Mouse (Mus musculus): ENCODE measurements around the gene Zfand6. TPM values are rescaled to one million over a fixed set of nuclear protein-coding genes. Genes with fewer than 3 reads are reported as not detected.

Zfand6 gene
- total RNA-seq, 2 experiments from 2014 or later: 101 to 103 TPM

DNA sequence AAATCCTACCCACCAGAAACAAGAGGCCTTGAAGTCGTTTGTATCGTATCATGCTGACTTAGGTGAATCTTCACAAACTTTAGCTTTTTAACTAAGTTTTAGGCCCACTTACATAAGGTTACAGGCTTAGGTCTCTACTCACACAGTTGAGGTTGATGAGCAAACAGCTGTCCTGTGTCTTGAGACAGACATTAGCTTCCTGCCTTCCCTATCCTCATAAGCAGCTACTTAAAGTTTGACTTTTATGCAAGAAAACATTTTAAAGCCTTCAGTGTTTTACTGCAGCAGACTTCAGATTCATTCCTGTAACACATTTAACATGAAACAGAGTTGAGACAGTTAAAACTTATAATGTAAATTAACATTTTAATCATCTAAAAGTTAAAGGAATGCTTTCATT is 37.0 kb downstream of the Zfand6 start:
- DNase-seq: no peak
- intact Hi-C loops (cut with DNase I): no loop called here

DNA sequence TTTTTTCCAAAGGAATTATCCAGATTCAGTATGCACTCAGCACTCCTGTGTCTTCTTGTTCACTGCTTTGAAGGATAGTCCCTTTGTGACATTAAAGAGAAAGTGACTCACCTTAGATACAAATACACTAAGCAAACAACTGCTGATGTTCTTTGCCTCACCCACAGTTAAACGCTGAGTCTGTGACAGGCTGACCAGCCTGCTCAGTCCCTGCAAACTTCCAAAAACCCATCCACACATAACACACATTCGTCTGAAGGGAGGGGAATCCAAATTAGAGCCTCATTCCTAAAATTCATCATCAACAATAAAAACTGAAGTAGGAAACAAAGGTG is 37.8 kb downstream of the Zfand6 start:
- intact Hi-C loops (cut with DNase I): no loop called here
- no peak for DNase-seq

DNA sequence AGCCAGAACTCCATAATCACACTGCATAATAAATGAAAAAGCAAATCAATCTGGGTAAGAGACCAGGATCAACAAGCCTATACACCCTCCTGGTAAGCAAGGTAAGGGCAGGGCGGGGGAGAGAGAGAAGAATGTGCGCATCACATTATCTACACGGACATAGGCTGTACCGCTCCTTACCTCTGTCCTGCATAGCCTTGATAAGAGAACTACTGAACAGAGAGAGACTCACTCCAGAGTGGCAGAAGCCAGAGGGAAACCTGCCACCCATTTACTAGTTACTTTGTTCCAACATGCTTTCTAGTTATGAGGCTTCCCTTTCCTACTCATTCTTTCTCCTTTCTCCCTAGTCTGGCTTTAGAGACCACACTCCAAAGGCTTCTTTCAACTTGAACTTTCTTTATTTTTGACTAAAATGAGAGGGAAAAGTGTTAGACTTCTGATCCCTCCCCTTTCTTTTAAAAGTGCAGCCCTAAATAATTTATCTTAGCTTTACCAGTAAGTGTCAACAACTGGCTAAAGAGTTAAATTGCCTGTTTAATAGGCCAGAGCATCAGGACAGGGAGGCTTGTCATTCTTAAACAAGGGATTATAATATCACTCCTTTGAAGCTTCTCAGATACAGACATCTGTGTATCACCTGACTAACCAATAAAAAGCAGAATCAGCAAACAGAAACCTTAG is 38.3 kb downstream of the Zfand6 start:
- intact Hi-C loops (cut with DNase I): no loop called here
- no peak for DNase-seq

DNA sequence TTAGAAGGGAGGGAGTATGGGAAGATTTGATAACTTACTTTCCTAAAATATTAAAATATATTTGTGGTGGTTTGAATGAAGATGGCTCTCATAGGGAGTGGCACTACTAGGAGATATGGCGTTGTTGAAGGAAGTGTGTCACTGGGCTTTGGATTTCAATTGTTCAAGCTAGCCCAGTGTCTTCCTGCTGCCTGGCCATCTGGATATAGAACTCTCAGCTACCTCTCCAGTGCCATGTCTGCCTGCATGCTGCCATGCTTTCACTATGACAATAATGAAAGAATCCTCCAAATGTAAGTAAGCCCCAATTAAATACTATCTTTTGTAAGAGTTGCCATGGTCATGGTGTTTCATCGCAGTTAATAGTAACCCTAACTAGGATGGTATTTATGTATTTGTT is 40.7 kb downstream of the Zfand6 start:
- no peak for DNase-seq

GRCm38 (mm10) chr7:84646256-84646655 is 43.5 kb downstream of the Zfand6 start:
- intact Hi-C loops (cut with DNase I): no loop called here
- DNase-seq: no peak

More for the DNA sequence above, 40.7 kb downstream of the Zfand6 start:
- intact Hi-C loops (cut with DNase I): no loop called here

- intact Hi-C loops (cut with DNase I): no loop called here
- no peak for DNase-seq
These were observed 46.3 kb downstream of the Zfand6 start for GRCm38 (mm10) chr7:84643270-84643998.

DNA sequence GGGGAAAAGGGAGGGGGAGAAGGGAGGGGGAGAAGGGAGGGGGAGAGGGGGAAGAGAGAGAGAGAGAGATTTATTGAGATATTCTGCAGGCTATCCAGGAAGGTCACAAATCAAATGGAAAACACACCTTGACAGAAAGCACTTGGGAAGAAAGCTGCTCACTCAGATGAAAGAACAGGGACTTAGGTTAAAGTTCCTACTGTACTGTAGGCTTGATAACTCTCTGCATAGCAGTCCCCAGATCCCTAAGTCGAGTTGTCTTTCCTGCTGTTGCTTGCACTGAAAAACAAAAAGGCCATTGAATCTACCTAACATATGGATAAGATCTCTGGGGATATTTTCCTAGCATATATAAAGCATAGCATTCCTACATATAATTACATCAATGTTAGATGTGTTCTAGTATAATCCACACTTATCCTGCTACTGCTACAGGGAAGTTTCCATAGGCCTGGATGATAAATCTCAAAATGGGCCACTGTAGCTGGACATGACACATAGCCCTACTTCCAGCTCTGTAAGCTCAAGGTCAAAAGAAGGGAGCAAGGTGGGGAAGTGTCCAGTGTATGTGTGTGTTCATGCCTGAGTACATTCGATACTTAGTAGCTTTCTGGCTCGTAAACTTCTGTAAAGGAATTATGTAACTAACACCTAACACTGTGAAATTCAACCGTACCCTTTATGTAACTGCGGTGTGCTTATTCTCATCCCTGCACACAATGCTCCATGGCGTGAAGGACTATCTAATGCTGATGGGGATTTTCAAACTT is 47.4 kb downstream of the Zfand6 start:
- intact Hi-C loops (cut with DNase I): no loop called here
- no peak for DNase-seq

DNA sequence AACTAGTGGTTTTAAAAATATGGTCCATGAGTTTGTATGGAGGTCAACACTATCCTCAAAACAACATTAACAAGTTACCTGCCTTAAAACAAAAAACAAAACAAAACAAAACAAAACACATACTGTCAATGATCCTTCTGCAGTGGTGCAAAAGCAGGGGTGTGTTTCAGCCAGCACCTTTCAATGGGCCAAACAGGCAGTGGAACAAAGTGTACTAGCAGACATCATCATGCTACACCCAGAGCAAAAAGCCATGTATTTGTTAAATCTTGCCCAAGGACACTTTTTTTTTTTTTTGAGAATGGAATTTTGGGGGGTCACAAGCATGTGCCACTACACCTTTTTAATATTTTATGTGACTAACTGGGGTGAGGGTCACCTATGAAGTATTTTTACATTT is 52.8 kb downstream of the Zfand6 start:
- intact Hi-C loops (cut with DNase I): no loop called here
- DNase-seq: no peak

DNA sequence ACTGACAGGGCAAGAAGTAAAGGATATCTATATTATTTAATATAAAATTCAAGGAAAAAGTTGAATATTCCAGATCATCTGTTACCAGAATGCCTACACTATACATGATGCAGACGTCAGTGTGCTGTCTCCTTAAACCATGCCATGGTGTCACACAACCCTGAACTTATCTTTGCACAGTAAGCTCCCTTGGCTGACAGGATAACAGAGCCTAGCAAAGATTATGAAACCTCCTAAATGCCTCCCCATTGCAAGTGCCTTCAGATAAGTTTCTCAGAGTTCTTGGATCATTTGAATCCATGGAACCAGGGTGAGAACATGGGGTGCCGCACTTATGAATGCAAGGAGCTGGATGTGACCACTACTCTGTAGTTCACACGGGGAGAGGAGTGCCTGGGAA is 57.9 kb downstream of the Zfand6 start:
- DNase-seq: no peak
- intact Hi-C loops (cut with DNase I): no loop called here

DNA sequence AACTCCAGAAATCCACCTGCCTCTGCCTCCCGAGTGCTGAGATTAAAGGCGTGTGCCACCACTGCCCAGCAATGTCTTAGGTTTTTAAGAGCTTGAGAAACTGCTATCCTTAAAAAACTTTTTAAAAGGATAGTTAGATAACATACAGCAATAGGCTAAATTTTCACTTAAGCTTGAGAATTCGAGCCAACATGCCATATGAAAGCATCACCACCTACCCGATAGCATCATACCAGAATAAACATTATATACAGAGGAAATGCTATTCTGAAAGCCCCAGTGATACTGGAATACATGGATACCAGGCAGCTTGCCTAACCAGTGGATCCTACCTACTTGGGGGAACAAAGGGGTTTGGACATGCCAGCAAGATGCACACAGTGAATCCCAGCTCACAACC is 66.0 kb downstream of the Zfand6 start:
- intact Hi-C loops (cut with DNase I): no loop called here
- no peak for DNase-seq

GRCm38 (mm10) chr7:84620956-84621355 is 68.8 kb downstream of the Zfand6 start:
- DNase-seq: no peak
- intact Hi-C loops (cut with DNase I): no loop called here

DNA sequence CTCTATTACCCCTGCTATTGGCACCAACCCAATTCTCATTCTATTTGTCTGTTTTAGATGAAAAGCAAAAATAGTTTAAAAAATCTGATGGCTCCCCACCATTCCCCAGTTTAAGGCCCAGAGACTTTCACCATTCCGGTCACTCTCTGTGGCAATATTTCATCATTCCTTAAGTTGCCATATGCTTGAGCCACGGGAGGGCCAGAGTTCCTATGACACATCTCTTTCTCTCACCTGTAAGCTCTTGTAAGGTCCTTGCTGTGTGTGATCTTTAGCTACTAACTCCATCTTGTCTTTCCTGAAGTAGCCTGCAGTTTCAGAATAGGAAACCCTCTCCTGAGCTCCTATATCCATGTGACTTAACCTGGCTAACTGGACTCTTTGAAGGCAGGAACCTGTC is 70.8 kb downstream of the Zfand6 start:
- DNase-seq: no peak
- intact Hi-C loops (cut with DNase I): no loop called here

DNA sequence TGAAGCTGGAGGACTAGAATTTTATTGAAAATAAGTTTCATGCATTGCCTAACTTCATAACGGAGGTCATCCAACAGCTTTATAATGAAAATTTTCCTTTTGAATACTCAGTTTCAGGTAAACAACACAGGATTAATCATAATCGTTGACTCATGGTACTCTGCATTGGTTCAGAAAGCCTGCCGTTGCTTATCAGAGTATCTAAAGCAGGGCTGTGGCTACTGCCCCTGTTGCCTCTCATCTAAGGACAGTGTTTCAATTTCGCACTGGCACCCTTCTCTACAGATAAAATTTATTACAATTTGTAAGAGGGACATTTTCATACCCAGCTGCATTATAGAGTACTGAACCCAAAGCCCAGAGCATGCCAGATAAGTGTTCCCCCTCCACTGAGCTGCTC is 77.3 kb downstream of the Zfand6 start:
- intact Hi-C loops (cut with DNase I): no loop called here
- no peak for DNase-seq

- intact Hi-C loops (cut with DNase I): no loop called here
- DNase-seq: no peak
These were observed 78.2 kb downstream of the Zfand6 start for GRCm38 (mm10) chr7:84611609-84612008.

DNA sequence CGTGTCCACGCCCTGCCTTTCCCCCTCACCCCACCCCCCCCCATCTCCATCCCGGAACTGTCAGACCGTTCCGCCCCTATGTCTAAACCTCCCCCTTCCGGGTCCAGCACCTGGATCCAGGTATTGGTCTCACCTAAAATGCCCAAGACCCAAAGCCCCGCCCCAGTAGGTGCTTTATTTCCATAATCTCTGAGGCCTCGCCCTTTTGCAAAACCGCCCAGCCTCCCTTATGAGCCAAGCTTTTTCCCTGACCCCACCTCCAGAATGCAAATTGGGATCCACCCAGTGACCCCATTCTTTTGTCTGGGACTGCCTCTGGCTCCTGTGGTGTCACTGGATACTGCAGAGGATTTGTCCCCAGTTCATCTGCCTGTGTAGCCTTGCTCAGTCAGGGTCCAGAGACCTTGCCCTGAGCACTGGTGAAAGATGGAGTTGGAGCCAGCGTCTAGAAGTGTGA is 83.4 kb downstream of the Zfand6 start, which contains the start of gene Fah:
TSS of gene Fah (minus strand) at position 430 of the 457 bp plus-strand sequence.
- peak; percentile 27 to 38 for DNase-seq
- intact Hi-C loops (cut with DNase I): no loop called here

GRCm38 (mm10) chr7:84605704-84606292 is 84.0 kb downstream of the Zfand6 start:
- intact Hi-C loops (cut with DNase I): no loop called here
- peak; percentile 78 to 79 for DNase-seq

DNA sequence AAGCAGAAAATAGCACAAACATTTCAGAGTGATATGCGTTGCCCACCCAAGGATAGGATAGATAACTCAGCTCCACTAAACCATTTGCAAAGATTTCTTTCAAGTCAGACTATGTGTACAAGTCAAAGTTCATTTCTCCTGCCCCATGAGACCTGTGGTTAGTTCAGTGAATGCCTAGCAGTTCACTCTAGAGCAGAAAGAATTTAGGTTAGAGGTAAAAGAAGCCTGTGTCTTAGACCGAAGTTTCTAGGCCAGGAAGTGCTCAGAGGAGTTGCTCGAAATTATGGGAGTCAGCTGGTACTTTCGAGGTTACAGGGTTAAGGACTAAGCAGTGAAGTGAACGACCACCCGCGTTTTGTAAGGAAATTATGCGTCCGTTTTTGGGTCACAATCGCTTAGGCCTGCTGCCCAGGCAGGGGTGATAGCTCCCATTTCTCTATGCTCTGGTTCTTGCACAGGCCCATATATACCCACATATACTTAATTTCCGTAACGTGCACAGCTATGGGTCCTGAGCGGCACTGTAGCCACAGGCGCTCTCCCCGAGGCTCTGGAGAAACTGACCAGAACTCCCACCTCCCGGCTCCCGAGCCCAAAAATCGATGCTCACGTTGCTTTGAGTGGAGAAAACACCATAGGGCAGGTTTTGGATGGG is 84.6 kb downstream of the Zfand6 start:
- intact Hi-C loops (cut with DNase I): no loop called here
- DNase-seq: no peak

- no peak for DNase-seq
- intact Hi-C loops (cut with DNase I): loop anchor here (5.0 kb wide), 1 partner anchor 88 kb away; no protein-coding TSS in a partner anchor
These were observed 85.3 kb downstream of the Zfand6 start for GRCm38 (mm10) chr7:84604501-84604900.

DNA sequence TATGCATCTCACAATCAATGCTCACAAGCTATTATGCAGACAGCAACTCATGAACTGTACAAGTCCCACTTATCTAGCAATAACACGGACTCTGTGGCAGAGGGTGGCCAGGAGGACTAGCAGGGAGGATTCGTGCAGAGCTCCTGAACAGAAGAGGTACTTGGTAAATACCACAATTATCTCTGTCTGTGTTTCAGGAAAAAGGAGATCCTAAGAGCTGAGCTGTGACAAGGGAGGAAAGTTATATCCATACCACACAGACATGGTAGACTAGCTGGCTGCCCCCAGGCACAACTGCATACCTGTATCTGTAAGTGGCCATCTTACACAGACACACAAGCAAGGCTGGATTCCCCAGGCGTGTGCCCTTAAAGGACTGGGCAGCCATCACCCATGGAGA is 88.4 kb downstream of the Zfand6 start:
- intact Hi-C loops (cut with DNase I): loop anchor here (5.0 kb wide), 1 partner anchor 91 kb away; no protein-coding TSS in a partner anchor
- DNase-seq: no peak

DNA sequence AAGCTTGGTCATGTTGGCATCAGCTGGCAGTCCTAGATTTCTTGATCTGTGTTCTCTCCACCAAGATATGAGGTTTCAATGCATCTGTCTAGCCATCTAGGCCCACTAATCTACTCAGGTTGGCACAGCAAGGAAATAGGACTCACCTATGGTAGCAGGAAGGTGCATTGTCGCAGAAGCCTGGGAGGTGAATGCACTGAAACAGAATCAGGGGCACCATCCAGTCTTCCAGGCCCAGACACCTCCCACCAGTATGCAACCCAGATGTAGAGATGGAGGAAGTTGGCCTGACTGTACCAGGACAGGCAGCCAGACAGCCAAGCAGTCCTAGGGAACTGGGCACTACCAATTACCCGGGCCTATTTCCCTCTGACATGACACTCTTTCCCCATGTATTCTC is 89.1 kb downstream of the Zfand6 start:
- no peak for DNase-seq
- intact Hi-C loops (cut with DNase I): loop anchor here (5.0 kb wide), 1 partner anchor 92 kb away; no protein-coding TSS in a partner anchor

Measured in gastrocnemius, postnatal 36 days (tissue).